Mouse (Mus musculus) liver, adult 2 months (tissue): ENCODE measurements around the gene Lpcat1.

Experiments
- CTCF ChIP-seq: fragments of 200-500 bp; IDR thresholded peaks from 2 replicates; pipeline ENCODE4 v1.5.1; 2011; ENCODE audit warnings: low read depth, low read length, control low read depth
- POLR2A ChIP-seq: fragments of 200-500 bp; IDR thresholded peaks from 2 replicates; pipeline ENCODE4 v1.6.1; 2011; ENCODE audit warnings: low read length, control low read depth; ENCODE audit not compliant: insufficient read depth; ENCODE audit errors: extremely low read depth

- TF ChIP-seq CTCF (no peak), POLR2A (no peak)
Measured at GRCm38 (mm10) chr13:73536403-73536821, 69.4 kb downstream of the Lpcat1 start, which contains the start of gene Slc6a3.
